Mouse (Mus musculus): ENCODE measurements around the gene Gp5. TPM values are rescaled to one million over a fixed set of nuclear protein-coding genes. Genes with fewer than 3 reads are reported as not detected.

Gp5 gene
- total and polyA plus RNA-seq, 3 experiments, result 0.39 to 2.3 (median 1.5) TPM

DNA sequence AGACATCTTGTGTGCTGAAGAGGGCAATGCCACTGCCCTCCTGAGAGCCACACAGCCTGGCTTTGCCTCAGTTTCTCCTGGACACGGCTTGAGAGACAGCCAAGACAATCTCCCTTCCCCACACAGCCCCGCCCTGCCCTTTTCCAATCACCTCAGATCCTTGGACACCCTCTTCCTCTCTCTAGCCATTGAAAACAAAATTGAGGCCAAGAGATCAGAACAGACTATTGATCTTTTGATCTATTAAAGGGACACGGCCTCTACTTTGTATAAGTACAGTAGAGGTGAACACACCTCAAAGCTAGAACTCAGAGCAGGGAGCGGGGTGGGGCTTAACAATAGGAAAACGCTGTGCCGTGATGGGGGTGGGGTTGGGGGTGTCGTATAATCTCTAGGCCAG is 52.1 kb downstream of the Gp5 start:
- DNase-seq, result no peak
- 84% methylated on average over 7 of the region's 7 CpGs for WGBS
- no peaks in the 10 kb centered on the region for H3K36me3 ChIP-seq (ENCODE audit: control insufficient read depth, insufficient read depth, low read length)
- no peak for TF ChIP-seq CTCF (IDR thresholded peaks at IDR 0.05)
- no peak for TF ChIP-seq POLR2A (IDR thresholded peaks at IDR 0.05; ENCODE audit: insufficient read depth, low read depth, low read length)
- no peak for TF ChIP-seq EP300 (IDR thresholded peaks at IDR 0.05; ENCODE audit: insufficient read depth, low read depth, low read length)
- no peak overlapping the region for H3K4me3 ChIP-seq
- H3K27me3 ChIP-seq (ENCODE audit: control insufficient read depth, insufficient read depth, low read length), result no peaks in the 10 kb centered on the region
- no peak overlapping the region for H3K27ac ChIP-seq
- no peak overlapping the region for H3K9ac ChIP-seq (ENCODE audit: low read depth, low read length)
- H3K4me1 ChIP-seq (ENCODE audit: control insufficient read depth, insufficient read depth, low read length), result no peaks in the 10 kb centered on the region
- no peaks in the 10 kb centered on the region for H3K79me2 ChIP-seq (replicated peaks; ENCODE audit: control insufficient read depth, insufficient read depth, low read length)
- intact Hi-C loops (cut with DNase I), result no loop called here

GRCm38 (mm10) chr16:30257718-30258117 is 52.9 kb downstream of the Gp5 start:
- intact Hi-C loops (cut with DNase I), result no loop called here
- H3K27ac ChIP-seq, result no peak overlapping the region

More at GRCm38 (mm10) chr16:30257718-30258117, 52.9 kb downstream of the Gp5 start:
- Histone ChIP-seq H3K4me1 (ENCODE audit: control insufficient read depth, insufficient read depth, low read length) (no peaks in the 10 kb centered on the region), H3K36me3 (ENCODE audit: control insufficient read depth, insufficient read depth, low read length) (no peaks in the 10 kb centered on the region), H3K27me3 (ENCODE audit: control insufficient read depth, insufficient read depth, low read length) (no peaks in the 10 kb centered on the region), H3K9ac (ENCODE audit: low read depth, low read length) (no peak overlapping the region), H3K79me2 (replicated peaks; ENCODE audit: control insufficient read depth, insufficient read depth, low read length) (no peaks in the 10 kb centered on the region), H3K4me3 (no peak overlapping the region)
- no peak for DNase-seq
- TF ChIP-seq EP300 (IDR thresholded peaks at IDR 0.05; ENCODE audit: insufficient read depth, low read depth, low read length) (no peak), CTCF (IDR thresholded peaks at IDR 0.05) (no peak), POLR2A (IDR thresholded peaks at IDR 0.05; ENCODE audit: insufficient read depth, low read depth, low read length) (no peak)
- 50% methylated on average over 9 of the region's 9 CpGs for WGBS

Other genes with a start within 250 kb of the Gp5 start
- gene Hes1, start 246.4 kb downstream of the Gp5 start, total RNA-seq (2021), result 10 to 100 TPM; 16.2 to 21.4 TPM
- 27.1 and 44.6 TPM in 2 replicates for gene Hes1, start 246.4 kb downstream of the Gp5 start, polyA plus RNA-seq (2012; rRNA removed)
- under 1 TPM; 0.10 to 0.11 TPM for gene Cpn2, start 43.3 kb downstream of the Gp5 start, total RNA-seq (2021)
- 0.64 and 0.88 TPM in 2 replicates for gene Cpn2, start 43.3 kb downstream of the Gp5 start, polyA plus RNA-seq (2012; rRNA removed)
- gene Lrrc15, start 27.5 kb downstream of the Gp5 start, total RNA-seq (2021), result under 1 TPM; 0.07 to 0.08 TPM
- 0.06 and 0.09 TPM in 2 replicates for gene Lrrc15, start 27.5 kb downstream of the Gp5 start, polyA plus RNA-seq (2012; rRNA removed)
- gene Atp13a3, start 95.2 kb upstream of the Gp5 start, total RNA-seq (2021), result 10 to 100 TPM; 48.2 to 54.7 TPM
- 10.6 and 24.7 TPM in 2 replicates for gene Atp13a3, start 95.2 kb upstream of the Gp5 start, polyA plus RNA-seq (2012; rRNA removed)
- gene Tmem44, start 240.1 kb upstream of the Gp5 start, total RNA-seq (2021), result 1 to 10 TPM; 4.4 to 5.8 TPM
- 9.8 and 12.0 TPM in 2 replicates for gene Tmem44, start 240.1 kb upstream of the Gp5 start, polyA plus RNA-seq (2012; rRNA removed)